Mouse (Mus musculus): ENCODE measurements around the gene Kcna2.

Gene Kcna2

DNA sequence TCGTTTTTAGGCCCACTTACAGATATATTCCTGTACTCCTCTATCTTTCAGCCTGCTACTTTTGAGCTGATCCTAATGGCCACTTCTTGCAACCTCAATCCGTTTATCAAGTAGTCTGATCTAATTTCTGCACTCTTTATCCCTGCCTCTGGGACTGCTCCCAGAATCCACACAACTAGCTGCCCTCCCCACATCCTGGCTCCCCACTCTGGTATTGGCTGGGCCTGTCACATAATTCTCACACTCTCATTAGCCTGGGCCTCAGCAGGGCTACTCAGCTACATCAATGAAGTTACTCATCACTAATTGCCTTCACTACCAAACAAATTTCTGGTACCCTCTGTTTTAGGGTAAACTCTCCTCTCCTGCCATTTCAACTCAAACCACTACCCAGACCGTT is 49.5 kb downstream of the Kcna2 start:
- in situ Hi-C loops (cut with MboI, MseI): loop anchor here (5.0 kb wide), 2 partner anchors 38 to 213 kb away; no protein-coding TSS in a partner anchor

DNA sequence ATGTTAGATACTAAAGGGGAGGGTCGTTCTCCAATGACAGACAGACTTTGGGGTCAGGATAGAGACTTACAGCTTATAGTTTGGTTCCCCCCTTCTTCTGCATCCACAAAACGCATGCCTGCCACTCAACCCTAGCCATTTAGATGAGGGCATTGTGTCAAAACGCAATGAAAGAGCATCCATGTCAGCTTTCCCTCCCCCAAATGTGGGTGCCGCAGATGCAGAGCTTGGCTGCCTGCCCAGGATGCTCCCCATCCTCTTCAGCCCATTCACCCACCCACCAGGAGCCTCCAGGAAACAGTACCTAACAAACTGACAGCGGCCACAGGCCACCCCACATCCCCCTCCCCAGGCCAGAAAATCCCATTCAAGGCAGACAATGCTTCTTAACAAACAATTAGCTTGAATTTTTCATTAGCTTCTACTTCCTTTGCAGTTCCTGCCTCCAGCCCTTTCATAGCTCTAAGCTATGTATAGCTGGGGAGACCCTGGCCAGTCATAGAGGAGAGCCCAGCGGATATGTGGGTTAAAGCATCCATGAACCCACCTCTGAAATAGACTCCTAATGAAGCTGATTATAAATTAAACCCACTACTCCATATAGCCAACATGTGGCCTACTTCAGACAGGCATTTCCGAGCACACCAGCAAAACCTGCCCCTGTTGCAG is 50.1 kb downstream of the Kcna2 start:
- in situ Hi-C loops (cut with MboI, MseI): loop anchor here (5.0 kb wide), 2 partner anchors 39 to 214 kb away; no protein-coding TSS in a partner anchor

DNA sequence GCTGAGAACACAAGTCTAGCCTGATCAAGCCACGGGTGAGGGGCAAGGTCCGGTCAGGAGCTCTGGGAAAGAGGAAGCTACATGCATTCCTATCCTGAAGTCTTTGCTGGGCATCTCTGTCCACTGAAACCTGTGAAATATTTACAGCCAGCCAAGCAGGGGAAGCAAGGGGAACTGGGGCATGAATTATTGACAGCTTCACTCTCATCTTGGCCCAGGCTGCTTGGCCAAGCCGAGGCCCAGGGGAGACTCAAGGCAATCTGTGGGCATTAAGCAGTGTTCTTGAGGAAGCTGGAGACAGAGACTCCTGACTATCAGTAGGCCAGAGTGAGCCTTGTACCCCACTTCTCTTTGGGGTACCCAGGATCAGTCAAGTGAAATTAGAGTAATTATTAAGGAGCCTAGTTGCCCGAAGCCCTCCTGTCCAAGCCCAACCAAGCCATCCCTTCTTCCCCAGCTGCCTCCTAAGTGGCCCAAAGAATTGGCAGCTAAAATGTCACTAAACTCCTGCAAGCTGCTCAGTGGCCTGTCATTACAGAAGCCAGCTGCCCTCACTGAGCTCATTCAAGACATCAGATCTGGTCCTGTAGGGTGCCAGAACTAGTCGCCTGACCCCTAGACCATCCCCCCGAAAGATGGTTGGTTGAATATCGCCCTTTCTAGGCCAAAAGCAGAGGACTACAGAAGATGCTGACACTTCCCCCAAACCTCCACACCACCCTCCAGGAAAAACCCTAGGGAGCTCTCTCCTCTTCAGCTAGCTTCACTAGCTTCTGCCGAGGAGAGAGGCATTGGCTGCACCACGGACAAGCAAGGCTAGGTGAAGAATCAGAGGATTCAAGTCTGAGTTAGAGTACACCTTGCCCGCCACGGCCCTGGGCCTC is 53.1 kb downstream of the Kcna2 start:
- in situ Hi-C loops (cut with MboI, MseI): loop anchor here (5.0 kb wide), 2 partner anchors 42 to 217 kb away; no protein-coding TSS in a partner anchor

DNA sequence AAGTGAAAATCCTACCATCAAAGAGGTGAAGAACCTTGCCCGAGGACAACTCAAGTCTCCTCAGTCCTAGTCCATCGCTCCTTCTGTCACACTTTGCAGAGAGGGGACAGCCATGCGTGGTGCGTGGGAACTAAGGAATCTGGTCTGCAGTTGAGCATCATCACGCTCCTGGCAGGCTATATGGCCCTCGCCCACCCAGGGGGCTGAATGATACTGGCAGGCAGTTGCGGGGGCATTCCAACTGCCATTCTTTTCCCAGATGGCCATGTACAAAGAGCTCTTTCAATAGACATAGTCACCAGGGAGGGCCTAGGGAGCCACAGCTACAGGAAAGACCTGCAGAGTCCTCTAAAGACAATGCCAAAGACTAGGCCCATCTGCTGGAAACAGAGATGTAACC is 57.9 kb downstream of the Kcna2 start:
- in situ Hi-C loops (cut with MboI, MseI): no loop called here

DNA sequence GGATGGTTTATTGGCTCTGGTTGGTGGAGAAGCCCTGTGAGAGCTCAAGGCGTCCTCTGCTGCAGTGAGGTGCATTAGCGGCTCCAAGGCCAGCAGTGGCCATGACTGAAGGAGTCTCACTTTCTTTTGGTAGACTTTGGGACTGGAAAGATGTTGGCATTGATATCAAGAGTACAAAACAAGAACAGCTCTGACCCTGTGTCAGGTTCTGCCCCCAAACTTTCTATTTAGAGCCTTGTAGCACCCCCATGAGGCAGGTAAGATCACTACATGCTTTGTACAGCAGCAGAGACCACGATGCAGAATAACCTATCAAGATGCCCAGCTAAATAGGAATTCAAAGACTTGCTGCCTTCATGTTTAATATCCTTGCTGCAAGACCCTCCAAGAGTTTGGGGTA is 58.5 kb downstream of the Kcna2 start:
- in situ Hi-C loops (cut with MboI, MseI): no loop called here

DNA sequence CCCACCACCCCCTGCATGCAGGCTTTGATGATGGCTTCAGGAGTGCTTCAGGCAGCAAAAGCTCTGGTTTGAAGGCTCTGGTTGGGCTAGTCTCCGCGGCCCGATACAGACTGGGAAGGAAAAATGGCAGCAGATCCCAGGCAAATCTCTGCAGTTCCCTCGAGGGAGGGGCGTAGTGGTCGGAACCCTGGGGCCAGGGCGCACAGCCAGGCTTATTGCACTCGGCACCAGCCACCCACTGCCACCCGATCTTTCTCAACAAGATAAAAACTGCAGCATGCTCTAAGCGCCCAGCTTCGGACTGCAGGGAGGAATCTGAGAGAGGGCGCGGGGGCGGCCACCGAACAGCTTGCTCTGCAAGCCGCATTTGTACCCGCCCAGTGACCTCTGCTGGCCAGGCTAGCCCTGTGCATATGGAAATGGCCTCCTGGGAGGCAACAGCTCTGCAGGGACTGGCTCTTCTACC is 58.9 kb downstream of the Kcna2 start:
- in situ Hi-C loops (cut with MboI, MseI): no loop called here

DNA sequence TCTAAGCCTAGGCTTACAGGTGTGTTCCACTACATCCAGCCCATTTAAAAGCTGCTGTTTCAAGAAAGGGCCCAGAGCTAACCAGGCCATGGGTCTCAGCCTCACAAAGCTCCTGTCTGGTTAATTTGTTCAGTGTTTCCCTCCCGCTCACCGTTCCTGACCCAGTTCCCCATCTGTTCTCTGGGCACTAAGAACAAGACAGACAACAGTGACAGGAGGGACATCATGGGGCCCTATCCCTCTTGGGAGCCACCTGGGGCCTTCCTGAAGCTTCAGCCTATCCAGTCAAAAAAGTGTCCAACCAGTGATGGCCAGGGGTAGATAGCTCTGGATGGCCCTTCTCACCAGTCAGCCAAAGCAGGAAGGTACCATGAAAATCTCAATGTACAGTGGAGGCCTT is 61.8 kb downstream of the Kcna2 start:
- in situ Hi-C loops (cut with MboI, MseI): no loop called here
